ENCODE assay signal across 8 mouse cellular contexts in the genomic region with DNA sequence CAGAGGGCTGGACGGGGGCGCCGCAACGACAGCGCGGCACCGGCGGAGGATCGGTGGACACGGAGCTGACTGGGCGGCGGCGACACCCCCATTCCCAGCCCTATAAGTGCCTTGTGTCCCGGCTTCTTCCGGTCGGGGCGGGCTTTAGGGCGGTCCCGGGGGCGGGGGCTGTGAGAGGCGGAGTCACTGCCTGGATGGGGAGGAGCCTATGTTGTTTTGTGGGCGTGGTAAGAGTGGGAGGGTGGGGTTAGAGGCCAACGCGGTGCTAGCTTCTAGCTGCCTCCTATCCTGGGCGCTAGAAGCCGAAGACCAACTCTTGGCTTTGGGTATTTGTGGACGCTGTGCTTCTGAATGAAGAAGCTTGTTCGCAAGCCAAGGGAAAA. TPM values are rescaled to one million over a fixed set of nuclear protein-coding genes. Genes with fewer than 3 reads are reported as not detected.
A peak's percentile ranks its signal among the peaks of the same experiment; 100 is the strongest.
DNase-seq lines count a peak whose midpoint lies in the region; ATAC-seq and TF ChIP-seq lines count a peak whose summit lies in the region.

Ern1 (minus strand) TSS at position 120 of the 383 bp plus-strand sequence.

- no peak for TF ChIP-seq EP300 in ES-Bruce4 (IDR thresholded peaks at IDR 0.05; ENCODE audit: insufficient read depth, low read depth, low read length)
- no peak for TF ChIP-seq EP300 in heart, postnatal 0 days (IDR thresholded peaks at IDR 0.05; ENCODE audit: low read depth)

- H3K9me3 ChIP-seq in ES-Bruce4 (replicated peaks; ENCODE audit: control insufficient read depth, insufficient read depth, low read length, poor library complexity, severe bottlenecking) = no peaks in the 10 kb centered on the region
- no peaks in the 10 kb centered on the region for H3K9me3 ChIP-seq in forebrain, embryonic 13.5 days (replicated peaks)
- no peaks in the 10 kb centered on the region for H3K9me3 ChIP-seq in heart, postnatal 0 days (replicated peaks; ENCODE audit: control insufficient read depth, low read length)
- H3K9me3 ChIP-seq in liver, embryonic 15.5 days (replicated peaks) = no peaks in the 10 kb centered on the region
- no peaks in the 10 kb centered on the region for H3K9me3 ChIP-seq in neural tube, embryonic 11.5 days (ENCODE audit: control insufficient read depth, low read length)
- H3K9me3 ChIP-seq in stomach, embryonic 16.5 days (replicated peaks; ENCODE audit: control insufficient read depth, low read length) = no peaks in the 10 kb centered on the region

- peak within 1 kb of the TSS; percentile 89 for H3K9ac ChIP-seq in ES-Bruce4 (ENCODE audit: low read depth, poor library complexity, severe bottlenecking)
- peak within 1 kb of the TSS; percentile 79 for H3K9ac ChIP-seq in forebrain, embryonic 13.5 days
- peak within 1 kb of the TSS; percentile 93 for H3K9ac ChIP-seq in heart, postnatal 0 days (replicated peaks; ENCODE audit: low read depth, low read length)
- H3K9ac ChIP-seq in liver, embryonic 15.5 days = peak within 1 kb of the TSS; percentile 97
- H3K9ac ChIP-seq in neural tube, embryonic 11.5 days (ENCODE audit: low read length) = peak within 1 kb of the TSS; percentile 74
- peak within 1 kb of the TSS; percentile 93 for H3K9ac ChIP-seq in stomach, embryonic 16.5 days (ENCODE audit: low read length)

- H3K4me3 ChIP-seq in ES-Bruce4 (ENCODE audit: low read depth, low read length) = peak within 1 kb of the TSS; percentile 70
- peak within 1 kb of the TSS; percentile 86 for H3K4me3 ChIP-seq in forebrain, embryonic 13.5 days
- peak within 1 kb of the TSS; percentile 95 for H3K4me3 ChIP-seq in heart, postnatal 0 days (ENCODE audit: low read depth, low read length)
- peak within 1 kb of the TSS; percentile 99 for H3K4me3 ChIP-seq in liver, embryonic 15.5 days (replicated peaks)
- peak within 1 kb of the TSS; percentile 92 for H3K4me3 ChIP-seq in neural tube, embryonic 11.5 days (ENCODE audit: low read depth, low read length)
- peak within 1 kb of the TSS; percentile 94 for H3K4me3 ChIP-seq in stomach, embryonic 16.5 days (replicated peaks; ENCODE audit: low read length)

- under 1% methylated on average over 28 of the region's 28 CpGs for WGBS in forebrain, embryonic 13.5 days
- WGBS in heart, postnatal 0 days = under 1% methylated on average over 23 of the region's 28 CpGs
- 1% methylated on average over 28 of the region's 28 CpGs for WGBS in liver, embryonic 15.5 days (ENCODE audit: insufficient replicate concordance)
- WGBS in neural tube, embryonic 11.5 days = under 1% methylated on average over 19 of the region's 28 CpGs
- 1% methylated on average over 28 of the region's 28 CpGs for WGBS in stomach, embryonic 16.5 days

- no peak for TF ChIP-seq POLR2A in ES-Bruce4 (IDR thresholded peaks at IDR 0.05; ENCODE audit: insufficient read depth, low read length)

- no peaks in the 10 kb centered on the region; the same call in 1 of the 2 replicates for H3K27me3 ChIP-seq in ES-Bruce4 (ENCODE audit: control insufficient read depth, insufficient read depth, low read length, poor library complexity, severe bottlenecking)
- no peaks in the 10 kb centered on the region for H3K27me3 ChIP-seq in forebrain, embryonic 13.5 days
- H3K27me3 ChIP-seq in heart, postnatal 0 days (ENCODE audit: control insufficient read depth, insufficient read depth, low read length) = no peaks in the 10 kb centered on the region
- H3K27me3 ChIP-seq in liver, embryonic 15.5 days = no peaks in the 10 kb centered on the region
- no peaks in the 10 kb centered on the region for H3K27me3 ChIP-seq in neural tube, embryonic 11.5 days (ENCODE audit: control insufficient read depth, insufficient read depth, low read length)
- no peaks in the 10 kb centered on the region for H3K27me3 ChIP-seq in stomach, embryonic 16.5 days (ENCODE audit: control insufficient read depth, insufficient read depth, low read length)

- no peaks in the 10 kb centered on the region for H3K36me3 ChIP-seq in ES-Bruce4 (ENCODE audit: control insufficient read depth, insufficient read depth, low read length, poor library complexity, severe bottlenecking)
- no peaks in the 10 kb centered on the region for H3K36me3 ChIP-seq in forebrain, embryonic 13.5 days (ENCODE audit: poor library complexity, severe bottlenecking)
- H3K36me3 ChIP-seq in heart, postnatal 0 days (replicated peaks; ENCODE audit: control insufficient read depth, insufficient read depth, low read length) = no peaks in the 10 kb centered on the region
- no peaks in the 10 kb centered on the region for H3K36me3 ChIP-seq in liver, embryonic 15.5 days (replicated peaks)
- H3K36me3 ChIP-seq in neural tube, embryonic 11.5 days (ENCODE audit: control insufficient read depth, insufficient read depth, low read length) = no peaks in the 10 kb centered on the region
- no peaks in the 10 kb centered on the region for H3K36me3 ChIP-seq in stomach, embryonic 16.5 days (ENCODE audit: control insufficient read depth, insufficient read depth, low read length)

- H3K4me1 ChIP-seq in ES-Bruce4 (ENCODE audit: control insufficient read depth, insufficient read depth, low read length) = peaks cover 2% of the 10 kb centered on the region
- H3K4me1 ChIP-seq in forebrain, embryonic 13.5 days = peaks cover 13% of the 10 kb centered on the region
- 0 out of 2 replicates have a peak, but pooled peaks cover 7% of the 10 kb centered on the region for H3K4me1 ChIP-seq in heart, postnatal 0 days (ENCODE audit: control insufficient read depth, insufficient read depth)
- peaks cover 36% of the 10 kb centered on the region for H3K4me1 ChIP-seq in liver, embryonic 15.5 days (replicated peaks)
- H3K4me1 ChIP-seq in neural tube, embryonic 11.5 days (ENCODE audit: control insufficient read depth, insufficient read depth, low read length) = no peaks in the 10 kb centered on the region; the same call in 1 of the 2 replicates
- peaks cover 12% of the 10 kb centered on the region for H3K4me1 ChIP-seq in stomach, embryonic 16.5 days (ENCODE audit: control insufficient read depth, insufficient read depth, low read length)

- ATAC-seq in cerebellum, adult (ENCODE audit: insufficient number of reproducible peaks, low FRiP score, low TSS enrichment) = peak; percentile 95
- ATAC-seq in forebrain, embryonic 13.5 days = peak; percentile 97
- ATAC-seq in heart, postnatal 0 days (ENCODE audit: insufficient read depth, low read depth) = peak; percentile 99
- ATAC-seq in liver, embryonic 15.5 days (ENCODE audit: insufficient read depth) = peak; percentile 97
- peak; percentile 96 for ATAC-seq in neural tube, embryonic 11.5 days (ENCODE audit: insufficient read depth, low FRiP score, low TSS enrichment)
- peak; percentile 98 for ATAC-seq in stomach, embryonic 16.5 days (ENCODE audit: insufficient read depth, low FRiP score)

- peak; percentile 93 for DNase-seq in heart, postnatal 0 days (ENCODE audit: low spot score)
- DNase-seq in kidney, postnatal 4 days = peak; percentile 96 to 98
- peak; percentile 94 for DNase-seq in neural tube, embryonic 11.5 days (ENCODE audit: low spot score)

- H3K4me2 ChIP-seq in forebrain, embryonic 13.5 days = peak within 1 kb of the TSS; percentile 73
- peak within 1 kb of the TSS; percentile 98 for H3K4me2 ChIP-seq in heart, postnatal 0 days (ENCODE audit: low read depth, low read length)
- peak within 1 kb of the TSS; percentile 79 for H3K4me2 ChIP-seq in liver, embryonic 15.5 days
- H3K4me2 ChIP-seq in neural tube, embryonic 11.5 days (ENCODE audit: low read depth) = peak within 1 kb of the TSS; percentile 91
- H3K4me2 ChIP-seq in stomach, embryonic 16.5 days (ENCODE audit: low read depth, low read length) = peak within 1 kb of the TSS; percentile 60

- H3K27ac ChIP-seq in ES-Bruce4 (ENCODE audit: insufficient read depth, low read length) = peak within 1 kb of the TSS; percentile 17
- peak within 1 kb of the TSS; percentile 81 for H3K27ac ChIP-seq in forebrain, embryonic 13.5 days
- H3K27ac ChIP-seq in heart, postnatal 0 days (ENCODE audit: low read depth) = peak within 1 kb of the TSS; percentile 93
- H3K27ac ChIP-seq in liver, embryonic 15.5 days (replicated peaks) = peak within 1 kb of the TSS; percentile 95
- H3K27ac ChIP-seq in neural tube, embryonic 11.5 days (ENCODE audit: low read depth, low read length) = peak within 1 kb of the TSS; percentile 76
- peak within 1 kb of the TSS; percentile 87 for H3K27ac ChIP-seq in stomach, embryonic 16.5 days (ENCODE audit: low read length)

- no peak for TF ChIP-seq CTCF in ES-Bruce4 (IDR thresholded peaks at IDR 0.05; ENCODE audit: low read depth, low read length)
- no peak for TF ChIP-seq CTCF in heart, postnatal 0 days (IDR thresholded peaks at IDR 0.05; ENCODE audit: low read depth)

RNA-seq across cellular contexts. Expression of gene Ern1, which starts in this region (rescaled TPM):
- 9.4 and 10.1 TPM in 2 replicates for polyA plus RNA-seq in ES-Bruce4 (2011; ENCODE audit: insufficient read depth, insufficient read length, low read depth, missing spikeins)
- polyA plus RNA-seq in forebrain, embryonic 13.5 days (2015; fragmentation: Nextera tagmentation; extraction: Ambion mirVana) = 5.6 and 6.3 TPM in 2 replicates
- total RNA-seq in heart, postnatal 0 days (2014; rRNA removed; ENCODE audit: low replicate concordance) = 5.0 and 8.1 TPM in 2 replicates
- 2.0 and 2.6 TPM in 2 replicates for polyA plus RNA-seq in heart, postnatal 0 days (2015; fragmentation: Nextera tagmentation; extraction: Ambion mirVana)
- 4.1 and 5.8 TPM in 2 replicates for polyA plus RNA-seq in liver, embryonic 15.5 days (2015; fragmentation: Nextera tagmentation; extraction: Ambion mirVana)
- polyA plus RNA-seq in neural tube, embryonic 11.5 days (2014; fragmentation: Nextera tagmentation; extraction: Ambion mirVana) = 5.9 and 6.6 TPM in 2 replicates
- 6.3 and 9.4 TPM in 2 replicates for polyA plus RNA-seq in stomach, embryonic 16.5 days (2015; fragmentation: Nextera tagmentation; extraction: Ambion mirVana)

Comparison
In these comparisons a context has a peak if more than half of its experiments do, and no peak if none do; other contexts are left out.
1. Peak in every context shown above with its lines: DNase-seq, ATAC-seq, H3K4me3 ChIP-seq and H3K27ac ChIP-seq.
2. H3K27ac ChIP-seq: peak in every context shown above with its lines; median percentile 95 in liver, embryonic 15.5 days; 93 in heart, postnatal 0 days; 87 in stomach, embryonic 16.5 days; 81 in forebrain, embryonic 13.5 days; 76 in neural tube, embryonic 11.5 days; 17 in ES-Bruce4.